Mouse (Mus musculus): ENCODE measurements at regions not wholly inside any gene's neighbourhood (a gene's known extent, or its start where the extent isn't known, plus 50 kb on each side); places are given as distances from the start of the nearest gene placed in this dataset.

DNA sequence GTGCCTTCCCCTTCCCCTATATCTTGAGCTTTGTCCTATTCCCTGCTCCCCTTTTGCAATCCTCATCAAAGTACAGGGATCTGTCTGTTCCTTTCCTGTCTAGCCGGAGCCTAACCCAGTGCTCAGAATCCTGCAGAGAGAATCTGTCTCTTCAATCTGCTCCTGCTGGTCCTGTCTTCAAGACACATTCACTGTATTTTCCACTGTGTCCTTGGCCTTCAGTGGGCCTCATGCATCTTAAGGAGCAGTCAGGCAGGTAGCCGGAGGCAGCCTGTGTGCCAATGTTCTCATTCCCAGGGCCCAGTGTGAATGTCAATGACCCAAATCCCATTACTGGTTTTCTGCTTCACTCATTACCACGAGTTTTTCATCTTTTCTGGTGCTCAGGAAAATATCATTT, 737.8 kb upstream of the A1bg start:
- H3K27ac ChIP-seq (ENCODE audit: low read depth, low read length), result no peak overlapping the region
- H3K4me2 ChIP-seq (ENCODE audit: low read length), result no peak overlapping the region
- no peaks in the 10 kb centered on the region for H3K27me3 ChIP-seq (replicated peaks; ENCODE audit: control insufficient read depth, insufficient read depth, low read length)
- no peaks in the 10 kb centered on the region for H3K4me1 ChIP-seq (ENCODE audit: control insufficient read depth, insufficient read depth, low read length)
- H3K9me3 ChIP-seq (replicated peaks; ENCODE audit: control insufficient read depth, low read length), result no peaks in the 10 kb centered on the region
- ATAC-seq (no peak), DNase-seq (ENCODE audit: low spot score) (no peak)
- H3K4me3 ChIP-seq (ENCODE audit: low read depth, low read length), result no peak overlapping the region
- WGBS, result 59% methylated on average over 3 of the region's 3 CpGs
- no peak overlapping the region for H3K9ac ChIP-seq (ENCODE audit: low read length)
- no peaks in the 10 kb centered on the region for H3K36me3 ChIP-seq (ENCODE audit: control insufficient read depth, insufficient read depth, low read length)

GRCm38 (mm10) chr15:61656951-61657350, 734.1 kb upstream of the A1bg start:
- DNase-seq (ENCODE audit: low spot score), result no peak
- ATAC-seq, result no peak
- Histone ChIP-seq H3K36me3 (ENCODE audit: control insufficient read depth, insufficient read depth, low read length) (no peaks in the 10 kb centered on the region), H3K4me2 (ENCODE audit: low read length) (no peak overlapping the region), H3K4me3 (ENCODE audit: low read depth, low read length) (no peak overlapping the region), H3K4me1 (ENCODE audit: control insufficient read depth, insufficient read depth, low read length) (no peaks in the 10 kb centered on the region), H3K27me3 (replicated peaks; ENCODE audit: control insufficient read depth, insufficient read depth, low read length) (no peaks in the 10 kb centered on the region), H3K27ac (ENCODE audit: low read depth, low read length) (no peak overlapping the region), H3K9ac (ENCODE audit: low read length) (no peak overlapping the region), H3K9me3 (replicated peaks; ENCODE audit: control insufficient read depth, low read length) (no peaks in the 10 kb centered on the region)

- WGBS, result 100% methylated on average over 1 of the region's 1 CpGs
- no peak for ATAC-seq
- no peaks in the 10 kb centered on the region for H3K9me3 ChIP-seq (replicated peaks; ENCODE audit: control insufficient read depth, low read length)
These were observed 732.0 kb upstream of the A1bg start for GRCm38 (mm10) chr15:61654846-61655245.

GRCm38 (mm10) chr15:61653853-61654252, 731.0 kb upstream of the A1bg start:
- DNase-seq (ENCODE audit: low spot score), result no peak
- no peak overlapping the region for H3K27ac ChIP-seq (ENCODE audit: low read depth, low read length)
- 71% methylated on average over 1 of the region's 1 CpGs for WGBS
- no peak overlapping the region for H3K4me2 ChIP-seq (ENCODE audit: low read length)
- no peaks in the 10 kb centered on the region for H3K4me1 ChIP-seq (ENCODE audit: control insufficient read depth, insufficient read depth, low read length)
- H3K27me3 ChIP-seq (replicated peaks; ENCODE audit: control insufficient read depth, insufficient read depth, low read length), result no peaks in the 10 kb centered on the region
- H3K4me3 ChIP-seq (ENCODE audit: low read depth, low read length), result no peak overlapping the region
- H3K9me3 ChIP-seq (replicated peaks; ENCODE audit: control insufficient read depth, low read length), result no peaks in the 10 kb centered on the region
- no peaks in the 10 kb centered on the region for H3K36me3 ChIP-seq (ENCODE audit: control insufficient read depth, insufficient read depth, low read length)
- no peak for ATAC-seq
- no peak overlapping the region for H3K9ac ChIP-seq (ENCODE audit: low read length)

More at GRCm38 (mm10) chr15:61654846-61655245, 732.0 kb upstream of the A1bg start:
- no peak overlapping the region for H3K4me3 ChIP-seq (ENCODE audit: low read depth, low read length)
- H3K4me1 ChIP-seq (ENCODE audit: control insufficient read depth, insufficient read depth, low read length), result no peaks in the 10 kb centered on the region
- no peak for DNase-seq (ENCODE audit: low spot score)
- no peak overlapping the region for H3K4me2 ChIP-seq (ENCODE audit: low read length)
- no peaks in the 10 kb centered on the region for H3K36me3 ChIP-seq (ENCODE audit: control insufficient read depth, insufficient read depth, low read length)
- H3K9ac ChIP-seq (ENCODE audit: low read length), result no peak overlapping the region
- H3K27me3 ChIP-seq (replicated peaks; ENCODE audit: control insufficient read depth, insufficient read depth, low read length), result no peaks in the 10 kb centered on the region
- H3K27ac ChIP-seq (ENCODE audit: low read depth, low read length), result no peak overlapping the region

GRCm38 (mm10) chr15:61618638-61619500, 696.1 kb upstream of the A1bg start:
- DNase-seq (ENCODE audit: low spot score) (no peak), ATAC-seq (no peak)
- WGBS, result 74% methylated on average over 8 of the region's 8 CpGs
- Histone ChIP-seq H3K9ac (ENCODE audit: low read length) (no peak overlapping the region), H3K9me3 (replicated peaks; ENCODE audit: control insufficient read depth, low read length) (no peaks in the 10 kb centered on the region), H3K27ac (ENCODE audit: low read depth, low read length) (no peak overlapping the region), H3K4me3 (ENCODE audit: low read depth, low read length) (no peak overlapping the region), H3K36me3 (ENCODE audit: control insufficient read depth, insufficient read depth, low read length) (no peaks in the 10 kb centered on the region), H3K4me1 (ENCODE audit: control insufficient read depth, insufficient read depth, low read length) (no peaks in the 10 kb centered on the region), H3K27me3 (replicated peaks; ENCODE audit: control insufficient read depth, insufficient read depth, low read length) (no peaks in the 10 kb centered on the region), H3K4me2 (ENCODE audit: low read length) (no peak overlapping the region)

- no peaks in the 10 kb centered on the region for H3K36me3 ChIP-seq (ENCODE audit: control insufficient read depth, insufficient read depth, low read length)
- H3K9me3 ChIP-seq (replicated peaks; ENCODE audit: control insufficient read depth, low read length), result no peaks in the 10 kb centered on the region
- DNase-seq (ENCODE audit: low spot score) (no peak), ATAC-seq (no peak)
- H3K4me3 ChIP-seq (ENCODE audit: low read depth, low read length), result no peak overlapping the region
- H3K4me2 ChIP-seq (ENCODE audit: low read length), result no peak overlapping the region
- WGBS, result 84% methylated on average over 3 of the region's 3 CpGs
- H3K9ac ChIP-seq (ENCODE audit: low read length), result no peak overlapping the region
- H3K27ac ChIP-seq (ENCODE audit: low read depth, low read length), result no peak overlapping the region
- no peaks in the 10 kb centered on the region for H3K4me1 ChIP-seq (ENCODE audit: control insufficient read depth, insufficient read depth, low read length)
- no peaks in the 10 kb centered on the region for H3K27me3 ChIP-seq (replicated peaks; ENCODE audit: control insufficient read depth, insufficient read depth, low read length)
These were observed 687.9 kb upstream of the A1bg start for GRCm38 (mm10) chr15:61610662-61611061.

DNA sequence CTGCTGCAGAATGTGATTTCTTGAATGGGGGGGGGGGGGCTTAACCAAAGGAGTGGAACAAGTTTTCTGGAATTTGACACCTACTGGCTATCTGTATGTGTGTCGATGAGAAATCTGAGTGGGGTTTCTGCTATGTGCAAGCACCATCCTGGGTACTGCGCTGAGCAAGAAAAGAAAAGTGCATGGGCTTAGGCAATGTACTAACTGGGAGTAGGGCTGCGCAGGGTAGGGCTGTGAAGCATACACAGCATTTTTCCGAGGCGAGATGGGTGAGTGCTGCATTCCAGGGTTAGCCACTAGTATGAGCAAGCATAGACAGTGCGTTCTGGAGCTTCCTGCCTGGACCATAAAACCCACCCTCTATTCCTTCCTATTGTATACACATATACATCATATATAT, 686.8 kb upstream of the A1bg start:
- H3K4me3 ChIP-seq (ENCODE audit: low read depth, low read length), result no peak overlapping the region
- no peak overlapping the region for H3K9ac ChIP-seq (ENCODE audit: low read length)
- no peaks in the 10 kb centered on the region for H3K9me3 ChIP-seq (replicated peaks; ENCODE audit: control insufficient read depth, low read length)
- H3K27me3 ChIP-seq (replicated peaks; ENCODE audit: control insufficient read depth, insufficient read depth, low read length), result no peaks in the 10 kb centered on the region
- no peaks in the 10 kb centered on the region for H3K36me3 ChIP-seq (ENCODE audit: control insufficient read depth, insufficient read depth, low read length)
- no peak overlapping the region for H3K27ac ChIP-seq (ENCODE audit: low read depth, low read length)
- DNase-seq (ENCODE audit: low spot score) (no peak), ATAC-seq (no peak)
- no peaks in the 10 kb centered on the region for H3K4me1 ChIP-seq (ENCODE audit: control insufficient read depth, insufficient read depth, low read length)
- WGBS, result 94% methylated on average over 6 of the region's 6 CpGs
- H3K4me2 ChIP-seq (ENCODE audit: low read length), result no peak overlapping the region

GRCm38 (mm10) chr15:61608301-61608731, 685.5 kb upstream of the A1bg start:
- H3K9ac ChIP-seq (ENCODE audit: low read length), result no peak overlapping the region
- H3K4me3 ChIP-seq (ENCODE audit: low read depth, low read length), result no peak overlapping the region
- H3K27ac ChIP-seq (ENCODE audit: low read depth, low read length), result no peak overlapping the region
- no peak for ATAC-seq
- DNase-seq (ENCODE audit: low spot score), result no peak
- no peaks in the 10 kb centered on the region for H3K4me1 ChIP-seq (ENCODE audit: control insufficient read depth, insufficient read depth, low read length)
- no peaks in the 10 kb centered on the region for H3K9me3 ChIP-seq (replicated peaks; ENCODE audit: control insufficient read depth, low read length)
- H3K36me3 ChIP-seq (ENCODE audit: control insufficient read depth, insufficient read depth, low read length), result no peaks in the 10 kb centered on the region
- H3K27me3 ChIP-seq (replicated peaks; ENCODE audit: control insufficient read depth, insufficient read depth, low read length), result no peaks in the 10 kb centered on the region
- no peak overlapping the region for H3K4me2 ChIP-seq (ENCODE audit: low read length)
- WGBS, result 87% methylated on average over 6 of the region's 6 CpGs

DNA sequence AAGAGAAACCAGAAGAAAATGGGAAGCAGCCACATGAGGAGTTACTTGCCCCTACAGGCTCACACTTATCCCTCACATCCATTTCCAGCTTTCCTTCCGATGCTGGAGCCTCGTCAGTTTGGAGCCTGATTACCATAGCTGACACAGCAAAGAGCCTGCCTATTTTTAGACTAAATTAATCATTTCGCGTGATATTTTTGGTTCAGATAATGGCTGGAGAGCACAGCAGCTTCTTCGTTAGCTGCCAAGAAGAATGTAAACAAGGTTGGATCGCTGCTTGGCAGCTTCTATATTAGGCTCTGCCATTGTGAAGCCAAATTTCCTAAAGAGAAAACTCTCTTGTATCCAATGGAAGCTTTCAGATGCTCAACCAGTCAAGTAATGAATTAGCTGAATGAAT, 676.9 kb upstream of the A1bg start:
- Histone ChIP-seq H3K4me3 (ENCODE audit: low read depth, low read length) (no peak overlapping the region), H3K27ac (ENCODE audit: low read depth, low read length) (no peak overlapping the region), H3K4me1 (ENCODE audit: control insufficient read depth, insufficient read depth, low read length) (no peaks in the 10 kb centered on the region), H3K9ac (ENCODE audit: low read length) (no peak overlapping the region), H3K4me2 (ENCODE audit: low read length) (no peak overlapping the region), H3K27me3 (replicated peaks; ENCODE audit: control insufficient read depth, insufficient read depth, low read length) (no peaks in the 10 kb centered on the region), H3K9me3 (replicated peaks; ENCODE audit: control insufficient read depth, low read length) (no peaks in the 10 kb centered on the region), H3K36me3 (ENCODE audit: control insufficient read depth, insufficient read depth, low read length) (no peaks in the 10 kb centered on the region)
- ATAC-seq (peak; percentile 20; the same call in 1 of the 2 replicates), DNase-seq (ENCODE audit: low spot score) (peak; percentile 66)
- WGBS, result 18% methylated on average over 6 of the region's 6 CpGs

Measured in forebrain, embryonic 14.5 days (tissue).